Mouse (Mus musculus): Measurements from ENCODE around the gene Rad9a.

GRCm38 (mm10) chr19:4229451-4230076 lies 28.1 kb upstream of the Rad9a start:
- no peak for TF ChIP-seq CTCF (IDR thresholded peaks at IDR 0.05; ENCODE audit: control insufficient read depth, insufficient read depth, insufficient replicate concordance, low read depth, low read length)
- TF ChIP-seq POLR2A (IDR thresholded peaks at IDR 0.05; ENCODE audit: control insufficient read depth, low read depth, low read length): no peak
